Mouse (Mus musculus): ENCODE results near the gene Spint1.

GRCm38 (mm10) chr2:119270286-119270642 is 33.1 kb downstream of the Spint1 start:
- TF ChIP-seq JUND (conservative IDR thresholded peaks at IDR 0.05; ENCODE audit: low read depth, low read length) (no peak), E2F4 (IDR thresholded peaks at IDR 0.05; ENCODE audit: insufficient replicate concordance, low read depth, low read length) (no peak), CTCF (conservative IDR thresholded peaks at IDR 0.05 in 1 of 2, IDR thresholded peaks at IDR 0.05 in 1 of 2; ENCODE audit: low read depth in 2 of 2, low read length in 2 of 2) (no peak), POLR2A (IDR thresholded peaks at IDR 0.05; ENCODE audit: low read depth, low read length) (no peak), GABPA (IDR thresholded peaks at IDR 0.05; ENCODE audit: insufficient replicate concordance, low read depth, low read length) (no peak), SMC3 (IDR thresholded peaks at IDR 0.05; ENCODE audit: low read depth, low read length) (no peak), USF2 (conservative IDR thresholded peaks at IDR 0.05; ENCODE audit: low read depth, low read length) (no peak), JUN (IDR thresholded peaks at IDR 0.05; ENCODE audit: insufficient read depth, low read depth, low read length) (no peak), MXI1 (IDR thresholded peaks at IDR 0.05; ENCODE audit: low read depth, low read length) (no peak), PAX5 (IDR thresholded peaks at IDR 0.05; ENCODE audit: low read length) (no peak)

All from CH12.LX (cell line).